8 mouse cellular contexts compared by ENCODE assay signal in the genomic region with DNA sequence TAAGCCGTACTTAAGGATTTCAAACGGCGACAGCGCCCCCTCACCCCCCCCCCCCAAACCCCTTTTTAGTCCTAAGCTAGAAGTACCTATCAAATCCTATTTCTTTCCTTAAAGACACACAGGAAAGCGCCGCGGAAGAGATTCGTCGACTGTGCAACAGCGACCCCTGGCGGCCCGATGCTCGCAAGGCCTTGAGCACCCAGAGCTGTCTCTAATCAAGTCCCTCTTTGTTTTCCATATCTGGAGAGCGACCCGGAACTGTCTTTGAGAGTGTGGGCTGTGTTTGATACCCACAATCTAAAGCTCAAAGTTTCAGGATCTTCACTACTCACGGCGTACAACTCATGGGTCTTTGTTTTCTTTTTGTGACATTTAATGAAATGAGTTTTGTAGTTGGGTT.
A peak's percentile ranks its signal among the peaks of the same experiment; 100 is the strongest.
DNase-seq lines count a peak whose midpoint lies in the region; ATAC-seq lines count a peak whose summit lies in the region.

No protein-coding gene starts in this region.

- peak; percentile 96 for DNase-seq in adipocyte (ENCODE audit: low spot score)
- peak; percentile 94 for DNase-seq in embryo, embryonic 10 days (ENCODE audit: low spot score)
- peak; percentile 91 for DNase-seq in gastrocnemius, postnatal 14 days
- peak; percentile 92 to 94 for DNase-seq in left cerebral cortex, postnatal 10 days (ENCODE audit: extremely low spot score in 1 of 2, low spot score in 2 of 2)
- peak; percentile 90 for DNase-seq in right cerebral cortex, postnatal 25 days
- peak; percentile 86 to 93 for DNase-seq in urinary bladder, postnatal 4 days (ENCODE audit: low spot score in 2 of 2)

- intact Hi-C loops in gastrocnemius, postnatal 14 days (cut with DNase I; ENCODE audit: low total_unique reads) = loop anchor here (5.0 kb wide), 1 partner anchor 1096 kb away; no protein-coding TSS in a partner anchor
- intact Hi-C loops in left cerebral cortex, postnatal 10 days (cut with DNase I) = loop anchor here (2.0 to 5.0 kb wide), 3 partner anchors 691 to 1180 kb away; no protein-coding TSS in a partner anchor

- peak; percentile 70 for ATAC-seq in inflammation-experienced regulatory T-cells, adult 6 months
- ATAC-seq in megakaryocyte-erythroid progenitor cell, adult 5-6 weeks (replicated peaks; ENCODE audit: low FRiP score, low TSS enrichment, poor library complexity, severe bottlenecking) = peak; percentile 92

Comparison
In these comparisons a context has a peak if more than half of its experiments do, and no peak if none do; other contexts are left out.
1. Peak in every context shown above with its lines: DNase-seq and ATAC-seq.